13 mouse cellular contexts compared by ENCODE assay signal in genomic region chr19:37484787-37485186, GRCm38 (mm10). TPM values are rescaled to one million over a fixed set of nuclear protein-coding genes. Genes with fewer than 3 reads are reported as not detected.
DNase-seq lines count a peak whose midpoint lies in the region.
"Had no signal": no experiment of that assay in that cellular context is flagged by ENCODE, and none has a peak within 500 bp of the region (broad histone marks: within the 10 kb centered on the region; RNA-seq: fewer than 3 reads in every experiment).

No protein-coding gene starts in this region.

- peak; percentile 64 for DNase-seq in adrenal gland, adult 2 months
- DNase-seq in adrenal gland, adult 8-10 months, result no peak
- DNase-seq in adrenal gland, postnatal 25 days, result peak; percentile 25
- DNase-seq in adrenal gland, adult 18-20 months (ENCODE audit: low spot score in 2 of 2), result no peak
- peak; percentile 28 to 53 for DNase-seq in adrenal gland, postnatal 36 days
- no peak for DNase-seq in layer of hippocampus, adult 9-11 months
- DNase-seq: cerebellum, adult 11-12 months; cerebellum, adult 2 months; cerebellum, adult 9-10 months; cerebellum, postnatal 10 days; cerebellum, postnatal 25 days; forebrain, postnatal 0 days had no signal

RNA-seq across cellular contexts. Expression of gene Hhex, which starts 50.2 kb away (rescaled TPM):
- 10 to 100 TPM; 38.0 to 79.8 TPM for total RNA-seq in adrenal gland, adult 2 months (2021)
- polyA plus RNA-seq in adrenal gland, adult 2 months (2012; rRNA removed), result 162 and 413 TPM in 2 replicates
- 100 to 1,000 TPM in 2 of 4 experiments, 10 to 100 TPM in 2; 23.6 to 283 (median 97.2) TPM for total RNA-seq in adrenal gland, adult 8-10 months (2022)
- 27.0 and 29.7 TPM in 2 replicates for total RNA-seq in adrenal gland, postnatal 25 days (2021)
- 10 to 100 TPM; 36.9 to 43.4 TPM for total RNA-seq in adrenal gland, adult 18-20 months (2021)
- total RNA-seq in adrenal gland, postnatal 36 days (2021), result 10 to 100 TPM; 42.6 to 70.0 TPM
- total RNA-seq: MEL had no signal

Comparison
In these comparisons a context has a peak if more than half of its experiments do, and no peak if none do; other contexts are left out.
1. DNase-seq: peak in adrenal gland, adult 2 months (single experiment), adrenal gland, postnatal 25 days (single experiment) and adrenal gland, postnatal 36 days (2 of 2); none in adrenal gland, adult 8-10 months (single experiment), adrenal gland, adult 18-20 months (0 of 2) and layer of hippocampus, adult 9-11 months (single experiment).